Mouse (Mus musculus): ENCODE data around the gene Ehf. TPM values are rescaled to one million over a fixed set of nuclear protein-coding genes. Genes with fewer than 3 reads are reported as not detected.

Ehf gene
- total RNA-seq, 2 experiments from 2014 or later = not detected

- DNase-seq = no peak
Observed at GRCm38 (mm10) chr2:103293751-103294150, 9.3 kb downstream of the Ehf start.

- DNase-seq = no peak
Observed at GRCm38 (mm10) chr2:103293214-103293613, 9.9 kb downstream of the Ehf start.

- DNase-seq = no peak
Observed at GRCm38 (mm10) chr2:103290705-103291269, 12.3 kb downstream of the Ehf start.

- no peak for DNase-seq
Observed at GRCm38 (mm10) chr2:103290167-103290566, 12.9 kb downstream of the Ehf start.

GRCm38 (mm10) chr2:103289407-103289950, 13.6 kb downstream of the Ehf start:
- DNase-seq = no peak

GRCm38 (mm10) chr2:103287716-103288115, 15.4 kb downstream of the Ehf start:
- DNase-seq = no peak

GRCm38 (mm10) chr2:103285561-103285960, 17.5 kb downstream of the Ehf start:
- DNase-seq = no peak

- no peak for DNase-seq
Observed at GRCm38 (mm10) chr2:103283730-103284129, 19.3 kb downstream of the Ehf start.

- DNase-seq = no peak
Observed at GRCm38 (mm10) chr2:103282184-103282750, 20.8 kb downstream of the Ehf start.

GRCm38 (mm10) chr2:103279927-103280326, 23.2 kb downstream of the Ehf start:
- no peak for DNase-seq

GRCm38 (mm10) chr2:103278476-103278875, 24.6 kb downstream of the Ehf start:
- DNase-seq = no peak

GRCm38 (mm10) chr2:103277794-103278193, 25.3 kb downstream of the Ehf start:
- no peak for DNase-seq

- no peak for DNase-seq
Observed at GRCm38 (mm10) chr2:103275316-103275960, 27.6 kb downstream of the Ehf start.

GRCm38 (mm10) chr2:103274803-103275202, 28.3 kb downstream of the Ehf start:
- no peak for DNase-seq

- DNase-seq = no peak
Observed at GRCm38 (mm10) chr2:103274270-103274669, 28.8 kb downstream of the Ehf start.

- DNase-seq = no peak
Observed at GRCm38 (mm10) chr2:103271481-103271880, 31.6 kb downstream of the Ehf start.

GRCm38 (mm10) chr2:103270556-103271160, 32.4 kb downstream of the Ehf start:
- DNase-seq = no peak

GRCm38 (mm10) chr2:103239086-103239485, 64.0 kb downstream of the Ehf start:
- no peak for DNase-seq

- no peak for DNase-seq
Observed at GRCm38 (mm10) chr2:103226781-103227180, 76.3 kb downstream of the Ehf start.

- DNase-seq = no peak
Observed at GRCm38 (mm10) chr2:103220871-103221270, 82.2 kb downstream of the Ehf start.

GRCm38 (mm10) chr2:103218323-103218722, 84.8 kb downstream of the Ehf start:
- DNase-seq = no peak

- DNase-seq = no peak
Observed at GRCm38 (mm10) chr2:103215801-103216200, 87.3 kb downstream of the Ehf start.

GRCm38 (mm10) chr2:103214861-103215260, 88.2 kb downstream of the Ehf start:
- DNase-seq = no peak

All from gastrocnemius, postnatal 10 days (tissue).